Mouse (Mus musculus): Measurements from ENCODE around the gene Ugt1a7c. TPM values are rescaled to one million over a fixed set of nuclear protein-coding genes. Genes with fewer than 3 reads are reported as not detected.

Gene Ugt1a7c
- polyA plus RNA-seq, 1 experiment, result 1.1 TPM

DNA sequence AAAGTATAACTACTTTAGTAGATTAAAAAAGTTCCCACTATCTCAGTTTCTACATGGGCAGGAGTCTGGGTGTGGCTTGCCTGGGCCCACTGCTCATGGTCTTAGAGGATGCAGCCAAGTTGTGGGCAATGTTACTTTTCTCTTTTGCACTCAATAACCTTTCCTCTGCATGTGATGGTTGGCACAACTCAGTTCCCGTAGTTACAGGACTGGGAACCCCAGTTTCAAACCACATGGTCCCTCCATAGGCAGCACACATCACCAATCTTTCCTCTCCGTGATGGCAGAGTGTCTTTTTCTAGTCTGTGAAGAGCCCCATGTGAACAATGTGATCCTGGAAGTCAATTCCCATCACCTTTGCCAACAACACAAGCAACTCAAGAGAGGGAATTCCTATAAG, 132.6 kb downstream of the Ugt1a7c start:
- Histone ChIP-seq H3K4me1 (replicated peaks; ENCODE audit: control insufficient read depth, insufficient read depth, low read length) (no peaks in the 10 kb centered on the region), H3K27ac (ENCODE audit: control insufficient read depth, insufficient read depth, low read length) (no peak overlapping the region), H3K36me3 (ENCODE audit: control insufficient read depth, insufficient read depth, low read length) (no peaks in the 10 kb centered on the region), H3K4me3 (ENCODE audit: control insufficient read depth, insufficient read depth, low read length) (no peak overlapping the region), H3K27me3 (ENCODE audit: control insufficient read depth, insufficient read depth, low read length) (no peaks in the 10 kb centered on the region)
- no peak for DNase-seq
- no peak for TF ChIP-seq POLR2A (IDR thresholded peaks at IDR 0.05; ENCODE audit: control insufficient read depth, extremely low read depth, insufficient read depth, low read length, poor library complexity)
- TF ChIP-seq CTCF (IDR thresholded peaks at IDR 0.05; ENCODE audit: borderline replicate concordance, control insufficient read depth, extremely low read depth, insufficient read depth, low read length, poor library complexity), result no peak
- 61% methylated on average over 2 of the region's 2 CpGs for WGBS

DNA sequence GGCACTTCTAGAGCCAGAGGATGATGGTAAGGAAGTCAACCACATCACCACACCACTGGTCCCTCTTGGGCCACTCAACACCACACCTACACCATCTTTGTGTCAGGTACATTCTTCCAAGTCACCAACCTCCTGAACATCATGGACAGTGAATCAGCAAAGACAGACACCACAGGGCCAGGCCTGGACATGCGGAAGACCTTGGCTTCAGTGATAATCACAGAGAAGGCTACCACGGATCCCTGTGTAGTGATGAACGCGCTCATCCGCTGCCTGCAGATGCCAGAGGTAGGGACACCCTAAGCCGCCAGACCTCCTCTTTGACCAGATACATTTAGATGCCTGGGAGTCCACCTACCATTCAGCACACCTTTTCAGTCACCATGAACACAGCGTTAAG, 133.3 kb downstream of the Ugt1a7c start:
- no peak for DNase-seq
- WGBS, result 74% methylated on average over 7 of the region's 7 CpGs

DNA sequence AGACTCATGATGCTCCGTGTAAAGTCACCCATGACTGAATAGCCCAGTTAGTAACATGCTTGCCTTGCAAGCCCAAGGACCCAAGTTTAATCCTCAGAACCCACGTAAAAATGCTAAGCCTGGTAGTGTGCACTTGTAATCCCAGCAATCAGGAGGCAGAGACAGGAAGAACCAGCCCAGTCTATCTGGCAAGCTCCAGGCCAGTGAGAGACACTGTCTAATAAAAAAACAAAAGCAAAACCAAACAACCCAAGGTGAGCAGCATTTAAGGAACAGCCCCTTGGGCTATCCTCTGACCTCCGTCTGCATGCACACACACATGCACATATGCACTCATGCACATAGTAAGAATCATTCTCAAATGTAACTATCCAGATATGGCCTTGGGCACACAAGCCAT, 134.7 kb downstream of the Ugt1a7c start:
- TF ChIP-seq CTCF (IDR thresholded peaks at IDR 0.05; ENCODE audit: borderline replicate concordance, control insufficient read depth, extremely low read depth, insufficient read depth, low read length, poor library complexity) (no peak), POLR2A (IDR thresholded peaks at IDR 0.05; ENCODE audit: control insufficient read depth, extremely low read depth, insufficient read depth, low read length, poor library complexity) (no peak)
- H3K27ac ChIP-seq (ENCODE audit: control insufficient read depth, insufficient read depth, low read length), result no peak overlapping the region
- no peaks in the 10 kb centered on the region for H3K27me3 ChIP-seq (ENCODE audit: control insufficient read depth, insufficient read depth, low read length)
- no peaks in the 10 kb centered on the region for H3K4me1 ChIP-seq (replicated peaks; ENCODE audit: control insufficient read depth, insufficient read depth, low read length)
- no peaks in the 10 kb centered on the region for H3K36me3 ChIP-seq (ENCODE audit: control insufficient read depth, insufficient read depth, low read length)
- DNase-seq, result no peak
- H3K4me3 ChIP-seq (ENCODE audit: control insufficient read depth, insufficient read depth, low read length), result no peak overlapping the region
- WGBS, result 87% methylated on average over 3 of the region's 3 CpGs

More for the DNA sequence above, 133.3 kb downstream of the Ugt1a7c start:
- H3K4me1 ChIP-seq (replicated peaks; ENCODE audit: control insufficient read depth, insufficient read depth, low read length), result no peaks in the 10 kb centered on the region
- H3K27ac ChIP-seq (ENCODE audit: control insufficient read depth, insufficient read depth, low read length), result no peak overlapping the region
- H3K36me3 ChIP-seq (ENCODE audit: control insufficient read depth, insufficient read depth, low read length), result no peaks in the 10 kb centered on the region
- H3K4me3 ChIP-seq (ENCODE audit: control insufficient read depth, insufficient read depth, low read length), result no peak overlapping the region
- no peaks in the 10 kb centered on the region for H3K27me3 ChIP-seq (ENCODE audit: control insufficient read depth, insufficient read depth, low read length)
- no peak for TF ChIP-seq CTCF (IDR thresholded peaks at IDR 0.05; ENCODE audit: borderline replicate concordance, control insufficient read depth, extremely low read depth, insufficient read depth, low read length, poor library complexity)
- TF ChIP-seq POLR2A (IDR thresholded peaks at IDR 0.05; ENCODE audit: control insufficient read depth, extremely low read depth, insufficient read depth, low read length, poor library complexity), result no peak

DNA sequence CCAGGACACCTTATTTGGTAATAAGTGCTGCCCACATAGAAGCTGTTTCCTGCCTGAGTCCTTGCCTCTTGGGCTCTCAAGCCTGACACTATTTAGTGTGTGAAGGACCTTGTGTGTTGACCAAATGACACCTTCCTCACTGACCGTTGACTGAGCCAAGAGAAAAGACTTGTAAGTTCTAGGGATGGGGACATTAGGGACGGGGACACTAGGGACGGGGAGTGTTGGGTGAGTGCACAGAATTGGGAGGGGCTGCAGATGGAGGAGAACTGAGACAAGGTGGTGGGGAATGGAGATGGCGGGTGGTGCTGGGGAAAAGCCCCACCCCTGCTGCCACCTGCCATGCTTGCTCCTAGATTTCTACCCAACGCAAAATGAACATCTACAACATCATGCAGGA, 135.1 kb downstream of the Ugt1a7c start:
- no peak overlapping the region for H3K4me3 ChIP-seq (ENCODE audit: control insufficient read depth, insufficient read depth, low read length)
- no peak overlapping the region for H3K27ac ChIP-seq (ENCODE audit: control insufficient read depth, insufficient read depth, low read length)
- H3K4me1 ChIP-seq (replicated peaks; ENCODE audit: control insufficient read depth, insufficient read depth, low read length), result no peaks in the 10 kb centered on the region
- no peak for DNase-seq
- no peaks in the 10 kb centered on the region for H3K36me3 ChIP-seq (ENCODE audit: control insufficient read depth, insufficient read depth, low read length)
- WGBS, result 90% methylated on average over 5 of the region's 5 CpGs
- no peaks in the 10 kb centered on the region for H3K27me3 ChIP-seq (ENCODE audit: control insufficient read depth, insufficient read depth, low read length)
- TF ChIP-seq POLR2A (IDR thresholded peaks at IDR 0.05; ENCODE audit: control insufficient read depth, extremely low read depth, insufficient read depth, low read length, poor library complexity), result no peak
- TF ChIP-seq CTCF (IDR thresholded peaks at IDR 0.05; ENCODE audit: borderline replicate concordance, control insufficient read depth, extremely low read depth, insufficient read depth, low read length, poor library complexity), result no peak

DNA sequence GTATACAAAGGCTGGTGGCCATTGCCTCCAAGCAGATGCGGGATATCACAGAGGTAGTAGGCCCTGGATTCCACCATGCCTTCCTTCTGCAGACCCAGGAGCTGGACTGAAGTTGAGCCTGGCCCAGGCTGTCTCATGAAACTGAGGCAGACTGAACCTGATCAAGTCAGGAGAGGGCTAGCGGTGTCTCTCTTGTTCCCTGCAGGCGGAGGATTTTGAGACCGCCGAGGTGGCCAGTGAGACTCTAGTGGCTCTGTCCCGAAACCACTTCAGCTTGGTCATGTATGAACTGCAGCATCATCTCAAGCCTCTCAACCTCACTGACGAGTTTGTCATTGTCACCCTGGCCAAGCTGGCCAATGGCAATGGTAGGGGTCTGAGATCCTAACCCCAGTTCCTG, 135.6 kb downstream of the Ugt1a7c start:
- Histone ChIP-seq H3K27me3 (ENCODE audit: control insufficient read depth, insufficient read depth, low read length) (no peaks in the 10 kb centered on the region), H3K27ac (ENCODE audit: control insufficient read depth, insufficient read depth, low read length) (no peak overlapping the region), H3K36me3 (ENCODE audit: control insufficient read depth, insufficient read depth, low read length) (no peaks in the 10 kb centered on the region), H3K4me3 (ENCODE audit: control insufficient read depth, insufficient read depth, low read length) (no peak overlapping the region), H3K4me1 (replicated peaks; ENCODE audit: control insufficient read depth, insufficient read depth, low read length) (no peaks in the 10 kb centered on the region)
- TF ChIP-seq CTCF (IDR thresholded peaks at IDR 0.05; ENCODE audit: borderline replicate concordance, control insufficient read depth, extremely low read depth, insufficient read depth, low read length, poor library complexity) (no peak), POLR2A (IDR thresholded peaks at IDR 0.05; ENCODE audit: control insufficient read depth, extremely low read depth, insufficient read depth, low read length, poor library complexity) (no peak)
- DNase-seq, result no peak
- 74% methylated on average over 7 of the region's 7 CpGs for WGBS

DNA sequence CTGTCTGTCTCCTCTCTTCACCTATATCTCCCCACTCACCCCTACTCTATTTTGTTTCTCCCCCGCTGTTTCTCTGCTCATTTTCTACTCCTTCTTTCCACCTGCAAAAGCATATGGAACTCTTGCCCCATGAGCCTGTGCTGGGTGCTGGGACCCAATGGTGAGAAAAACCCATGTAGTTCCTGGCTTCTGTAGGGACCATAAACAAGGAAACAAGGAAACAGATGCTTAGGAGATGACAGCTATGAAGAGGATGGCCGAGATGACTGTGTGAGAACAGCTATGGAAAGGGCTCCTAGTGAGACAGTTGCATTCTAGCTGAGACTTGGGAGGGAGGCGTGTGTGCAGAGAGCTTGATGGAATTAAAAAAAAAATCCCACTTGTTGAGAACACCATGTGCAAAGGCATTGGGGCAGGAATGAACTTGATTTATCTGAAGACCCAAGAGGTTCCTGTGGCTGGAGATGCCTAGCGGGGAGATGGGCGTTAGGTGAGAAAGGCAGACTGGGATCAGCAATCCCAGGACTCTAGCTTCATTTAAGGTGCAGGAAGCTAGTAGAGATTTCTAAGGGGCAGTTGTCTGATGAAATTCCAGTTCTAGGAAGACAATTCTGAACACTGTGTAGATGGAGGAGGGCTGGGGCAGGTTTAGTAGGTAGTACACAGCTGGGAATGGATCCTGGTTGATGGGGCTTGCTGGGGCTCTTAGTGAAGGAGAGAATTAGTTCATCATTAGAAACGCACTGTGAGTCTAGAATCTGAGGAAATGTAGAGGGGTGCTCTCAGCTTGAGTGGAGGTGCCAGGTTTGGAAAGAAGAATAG, 136.3 kb downstream of the Ugt1a7c start:
- H3K36me3 ChIP-seq (ENCODE audit: control insufficient read depth, insufficient read depth, low read length), result no peaks in the 10 kb centered on the region
- H3K4me1 ChIP-seq (replicated peaks; ENCODE audit: control insufficient read depth, insufficient read depth, low read length), result no peaks in the 10 kb centered on the region
- DNase-seq, result no peak
- WGBS, result 80% methylated on average over 6 of the region's 6 CpGs
- no peaks in the 10 kb centered on the region for H3K27me3 ChIP-seq (ENCODE audit: control insufficient read depth, insufficient read depth, low read length)
- H3K4me3 ChIP-seq (ENCODE audit: control insufficient read depth, insufficient read depth, low read length), result no peak overlapping the region
- no peak for TF ChIP-seq CTCF (IDR thresholded peaks at IDR 0.05; ENCODE audit: borderline replicate concordance, control insufficient read depth, extremely low read depth, insufficient read depth, low read length, poor library complexity)
- TF ChIP-seq POLR2A (IDR thresholded peaks at IDR 0.05; ENCODE audit: control insufficient read depth, extremely low read depth, insufficient read depth, low read length, poor library complexity), result no peak
- H3K27ac ChIP-seq (ENCODE audit: control insufficient read depth, insufficient read depth, low read length), result no peak overlapping the region

All from thymus, adult 2 months (tissue).